Mouse (Mus musculus): ENCODE measurements around the gene Kif21a. TPM values are rescaled to one million over a fixed set of nuclear protein-coding genes. Genes with fewer than 3 reads are reported as not detected.

Gene Kif21a
- polyA plus RNA-seq, 1 experiment from 2014 or later, result 13.2 TPM

DNA sequence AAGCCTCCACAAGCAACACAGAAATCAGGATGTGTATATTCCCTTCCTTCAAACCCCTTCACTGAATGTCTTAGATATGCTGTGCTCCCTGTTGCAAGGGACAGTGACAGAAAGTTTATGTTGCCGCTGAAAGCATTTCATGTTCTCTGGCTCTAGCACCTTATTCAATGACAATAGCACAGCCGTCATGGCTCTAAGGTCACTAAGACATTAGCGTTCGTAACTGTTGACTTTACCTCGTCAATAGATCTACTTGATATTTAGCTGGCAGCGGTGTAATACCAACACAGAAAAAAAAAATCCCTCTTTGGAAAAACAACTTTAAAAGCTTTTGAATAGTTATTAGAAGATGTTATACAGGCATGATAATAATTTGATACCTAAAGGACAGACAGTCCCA lies 16.2 kb downstream of the Kif21a start:
- Histone ChIP-seq H3K27ac (replicated peaks; ENCODE audit: low read depth, low read length) (no peak overlapping the region), H3K36me3 (ENCODE audit: control insufficient read depth, insufficient read depth, low read length) (no peaks in the 10 kb centered on the region), H3K9me3 (ENCODE audit: control insufficient read depth, low read length) (peaks cover 6% of the 10 kb centered on the region; the same call in 1 of the 2 replicates), H3K4me3 (ENCODE audit: low read depth, low read length) (no peak overlapping the region), H3K9ac (ENCODE audit: low read depth, low read length) (no peak overlapping the region), H3K4me1 (ENCODE audit: control insufficient read depth, insufficient read depth, low read length) (no peaks in the 10 kb centered on the region), H3K27me3 (replicated peaks; ENCODE audit: control insufficient read depth, insufficient read depth, low read length) (no peaks in the 10 kb centered on the region), H3K4me2 (ENCODE audit: low read depth, low read length) (no peak overlapping the region)
- 80% methylated on average over 6 of the region's 6 CpGs for WGBS
- ATAC-seq (ENCODE audit: low read depth) (no peak), DNase-seq (ENCODE audit: low spot score) (no peak)

DNA sequence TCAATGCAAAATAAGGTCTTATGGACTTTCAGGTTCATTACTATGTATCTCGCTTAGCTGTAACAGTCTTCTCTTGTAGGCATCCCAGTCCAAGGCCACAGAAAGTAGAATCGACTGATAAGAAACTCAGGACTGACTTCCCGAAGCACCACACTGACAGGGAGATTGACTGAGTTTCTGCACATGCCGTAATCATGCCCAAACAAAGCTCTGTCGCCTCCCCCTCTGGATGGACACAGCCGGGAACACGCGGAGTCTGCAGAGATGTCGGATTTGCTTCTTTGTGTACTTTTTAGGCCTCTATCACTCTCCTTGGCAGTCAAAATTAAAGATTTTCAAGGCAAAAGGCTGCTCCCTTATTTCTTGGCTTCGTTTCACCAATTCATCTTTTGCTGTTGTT lies 20.8 kb downstream of the Kif21a start:
- Histone ChIP-seq H3K36me3 (ENCODE audit: control insufficient read depth, insufficient read depth, low read length) (no peaks in the 10 kb centered on the region), H3K9me3 (ENCODE audit: control insufficient read depth, low read length) (peaks cover 6% of the 10 kb centered on the region; the same call in 1 of the 2 replicates), H3K9ac (ENCODE audit: low read depth, low read length) (no peak overlapping the region), H3K4me2 (ENCODE audit: low read depth, low read length) (peak overlapping the region; percentile 1; the same call in 1 of the 2 replicates), H3K27ac (replicated peaks; ENCODE audit: low read depth, low read length) (peak overlapping the region; percentile 28), H3K4me1 (ENCODE audit: control insufficient read depth, insufficient read depth, low read length) (no peaks in the 10 kb centered on the region), H3K4me3 (ENCODE audit: low read depth, low read length) (no peak overlapping the region), H3K27me3 (replicated peaks; ENCODE audit: control insufficient read depth, insufficient read depth, low read length) (no peaks in the 10 kb centered on the region)
- WGBS, result 76% methylated on average over 10 of the region's 10 CpGs
- DNase-seq (ENCODE audit: low spot score), result no peak
- ATAC-seq (ENCODE audit: low read depth), result no peak

DNA sequence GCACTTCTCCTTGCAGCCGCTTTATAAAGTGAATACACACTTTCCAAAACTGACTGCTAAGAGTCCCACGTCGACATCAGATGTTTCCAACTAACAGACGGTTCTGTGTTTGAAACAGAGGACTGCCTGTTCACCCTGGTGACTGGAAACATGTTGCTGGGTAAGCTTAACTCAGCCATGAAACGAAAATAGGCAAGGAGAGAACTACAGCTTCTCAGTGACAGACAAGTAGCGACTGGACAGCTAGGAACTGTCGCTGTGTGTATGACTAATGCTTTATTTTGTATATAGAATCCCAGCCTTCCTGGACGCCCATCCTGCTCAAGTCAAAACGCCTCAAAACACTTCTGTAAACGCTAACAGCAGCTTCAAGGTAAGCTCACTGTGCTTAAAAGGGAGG lies 21.3 kb downstream of the Kif21a start:
- Histone ChIP-seq H3K4me3 (ENCODE audit: low read depth, low read length) (no peak overlapping the region), H3K9me3 (ENCODE audit: control insufficient read depth, low read length) (peaks cover 6% of the 10 kb centered on the region; the same call in 1 of the 2 replicates), H3K4me1 (ENCODE audit: control insufficient read depth, insufficient read depth, low read length) (no peaks in the 10 kb centered on the region), H3K36me3 (ENCODE audit: control insufficient read depth, insufficient read depth, low read length) (no peaks in the 10 kb centered on the region), H3K4me2 (ENCODE audit: low read depth, low read length) (peak overlapping the region; percentile 1; the same call in 1 of the 2 replicates), H3K27me3 (replicated peaks; ENCODE audit: control insufficient read depth, insufficient read depth, low read length) (no peaks in the 10 kb centered on the region), H3K27ac (replicated peaks; ENCODE audit: low read depth, low read length) (peak overlapping the region; percentile 28), H3K9ac (ENCODE audit: low read depth, low read length) (no peak overlapping the region)
- ATAC-seq (ENCODE audit: low read depth), result no peak
- DNase-seq (ENCODE audit: low spot score), result peak; percentile 48
- WGBS, result 39% methylated on average over 10 of the region's 10 CpGs

DNA sequence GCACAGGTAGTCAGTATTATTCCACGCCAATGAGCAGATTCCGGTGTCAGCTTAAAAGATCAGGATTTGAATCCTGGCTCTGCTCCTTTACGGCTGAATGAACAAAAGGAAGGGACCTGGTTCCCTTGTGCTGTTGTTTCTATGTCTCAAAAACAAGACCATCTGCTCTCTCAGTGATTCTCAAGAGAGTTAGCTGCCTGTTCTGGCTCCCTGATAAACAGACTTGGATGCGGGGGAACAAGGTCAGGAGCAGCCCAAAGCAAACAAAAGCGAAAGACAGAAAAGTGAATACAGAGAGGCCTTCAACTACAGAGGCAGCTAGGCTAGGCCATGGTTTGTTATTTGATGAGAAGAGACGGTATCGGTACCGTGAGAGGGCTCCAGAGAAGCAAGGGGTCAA lies 27.5 kb downstream of the Kif21a start:
- no peak overlapping the region for H3K4me2 ChIP-seq (ENCODE audit: low read depth, low read length)
- peaks cover 12% of the 10 kb centered on the region; the same call in 1 of the 2 replicates for H3K4me1 ChIP-seq (ENCODE audit: control insufficient read depth, insufficient read depth, low read length)
- WGBS, result 77% methylated on average over 8 of the region's 8 CpGs
- no peak overlapping the region for H3K27ac ChIP-seq (replicated peaks; ENCODE audit: low read depth, low read length)
- DNase-seq (ENCODE audit: low spot score), result no peak
- H3K4me3 ChIP-seq (ENCODE audit: low read depth, low read length), result no peak overlapping the region
- H3K9ac ChIP-seq (ENCODE audit: low read depth, low read length), result no peak overlapping the region
- no peaks in the 10 kb centered on the region for H3K27me3 ChIP-seq (replicated peaks; ENCODE audit: control insufficient read depth, insufficient read depth, low read length)
- no peaks in the 10 kb centered on the region for H3K9me3 ChIP-seq (ENCODE audit: control insufficient read depth, low read length)
- ATAC-seq (ENCODE audit: low read depth), result no peak
- H3K36me3 ChIP-seq (ENCODE audit: control insufficient read depth, insufficient read depth, low read length), result no peaks in the 10 kb centered on the region

DNA sequence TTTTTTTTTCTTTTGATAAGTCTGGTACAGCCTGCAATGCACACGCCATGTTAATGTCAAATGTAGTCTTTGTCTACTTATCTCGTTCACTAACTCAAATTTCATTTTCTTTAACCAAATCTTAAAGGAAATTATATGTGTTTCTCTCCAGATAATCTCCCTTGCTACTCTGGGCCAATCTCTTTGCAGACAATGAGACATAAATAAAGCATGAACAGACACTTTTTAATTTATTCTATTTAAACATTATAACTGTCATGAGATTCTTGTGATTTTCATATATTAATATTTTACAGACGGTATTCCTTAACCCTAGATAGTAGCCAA lies 30.9 kb downstream of the Kif21a start:
- Histone ChIP-seq H3K9ac (ENCODE audit: low read depth, low read length) (no peak overlapping the region), H3K9me3 (ENCODE audit: control insufficient read depth, low read length) (no peaks in the 10 kb centered on the region), H3K36me3 (ENCODE audit: control insufficient read depth, insufficient read depth, low read length) (no peaks in the 10 kb centered on the region), H3K4me3 (ENCODE audit: low read depth, low read length) (no peak overlapping the region), H3K27ac (replicated peaks; ENCODE audit: low read depth, low read length) (no peak overlapping the region; the same call in 1 of the 2 replicates), H3K4me1 (ENCODE audit: control insufficient read depth, insufficient read depth, low read length) (peaks cover 13% of the 10 kb centered on the region; the same call in 1 of the 2 replicates), H3K27me3 (replicated peaks; ENCODE audit: control insufficient read depth, insufficient read depth, low read length) (no peaks in the 10 kb centered on the region), H3K4me2 (ENCODE audit: low read depth, low read length) (no peak overlapping the region)
- DNase-seq (ENCODE audit: low spot score) (no peak), ATAC-seq (ENCODE audit: low read depth) (no peak)
- WGBS, result 53% methylated on average over 3 of the region's 3 CpGs

DNA sequence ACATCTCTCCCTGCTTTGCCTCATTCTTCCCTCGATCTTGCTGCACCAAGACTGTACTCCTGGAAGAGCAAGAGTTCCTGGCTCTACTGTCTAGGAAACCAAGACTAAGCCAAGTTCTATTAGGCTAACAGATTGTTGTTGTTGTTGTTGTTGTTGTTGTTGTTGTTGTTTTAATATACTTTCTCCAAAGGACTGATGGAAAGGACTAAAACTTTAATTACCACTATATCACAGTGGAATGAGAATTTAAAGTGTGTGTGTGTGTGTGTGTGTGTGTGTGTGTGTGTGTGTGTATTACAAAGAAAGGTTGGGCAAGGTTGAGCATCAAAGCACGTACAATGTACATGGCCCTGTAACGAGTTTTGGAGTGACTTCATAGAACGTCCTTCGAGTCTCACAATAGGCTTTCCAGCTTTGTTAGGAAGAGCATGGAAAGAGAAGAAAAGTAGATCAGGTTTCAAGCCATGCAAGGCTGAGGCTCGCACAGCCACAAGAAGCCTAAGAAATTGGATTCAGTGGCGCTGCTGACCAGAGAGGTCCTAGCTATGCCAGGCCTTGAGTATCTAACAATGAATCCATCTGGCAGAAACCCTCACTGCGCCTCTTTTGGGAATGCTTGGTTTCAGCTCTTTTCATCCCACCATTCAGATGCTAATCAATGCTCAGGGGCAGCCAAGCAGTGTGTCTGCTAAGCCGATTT lies 31.4 kb downstream of the Kif21a start:
- ATAC-seq (ENCODE audit: low read depth), result peak; percentile 38
- peak overlapping the region; percentile 10; the same call in 1 of the 2 replicates for H3K27ac ChIP-seq (replicated peaks; ENCODE audit: low read depth, low read length)

DNA sequence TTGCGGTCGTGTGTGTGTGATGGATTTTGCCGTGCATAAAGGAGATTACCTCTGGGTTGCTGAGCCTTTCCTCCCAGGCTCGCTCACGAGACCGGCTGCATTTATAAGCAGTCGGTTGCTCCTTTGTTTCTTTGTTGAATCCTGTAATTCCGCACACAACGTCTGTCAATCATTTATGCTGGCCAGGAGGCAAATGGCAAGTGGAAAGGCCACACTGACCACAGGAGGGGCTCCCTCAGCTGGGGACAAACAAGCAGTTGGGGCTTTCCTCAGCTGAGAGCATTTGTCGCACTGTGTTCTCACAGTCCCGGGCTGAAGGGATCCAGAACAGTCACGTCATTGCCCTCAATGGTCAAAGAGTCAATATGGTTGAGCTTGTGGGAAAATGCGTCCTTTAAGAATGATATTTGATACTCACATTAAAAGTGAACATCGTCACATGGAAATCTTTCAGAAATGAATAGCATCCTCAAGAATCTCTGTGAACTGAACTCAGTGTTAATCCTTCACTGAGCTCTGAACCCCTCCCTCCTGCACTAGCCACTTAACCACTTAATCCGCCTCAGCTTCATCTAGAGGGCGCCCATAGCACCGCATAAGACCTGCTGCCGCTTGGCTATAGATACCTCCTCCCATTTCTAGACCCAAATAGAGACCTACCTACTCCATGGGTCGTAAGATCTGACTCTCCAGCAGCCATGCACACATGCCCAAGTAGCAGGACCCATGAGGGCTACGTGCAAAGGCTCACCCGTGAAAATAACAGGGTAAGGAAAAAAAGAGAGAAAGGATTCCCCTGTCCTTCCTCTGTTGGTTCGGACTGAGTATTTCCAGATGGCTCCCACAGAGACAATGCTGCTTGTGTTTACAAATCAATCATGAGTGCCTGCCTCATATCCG lies 32.2 kb downstream of the Kif21a start:
- Histone ChIP-seq H3K9ac (ENCODE audit: low read depth, low read length) (0 out of 2 replicates have a peak overlapping the region, but pooled peaks have one; percentile 9), H3K4me1 (ENCODE audit: control insufficient read depth, insufficient read depth, low read length) (peaks cover 13% of the 10 kb centered on the region; the same call in 1 of the 2 replicates), H3K9me3 (ENCODE audit: control insufficient read depth, low read length) (no peaks in the 10 kb centered on the region), H3K27ac (replicated peaks; ENCODE audit: low read depth, low read length) (peak overlapping the region; percentile 10; the same call in 1 of the 2 replicates), H3K4me3 (ENCODE audit: low read depth, low read length) (no peak overlapping the region), H3K4me2 (ENCODE audit: low read depth, low read length) (peak overlapping the region; percentile 37), H3K36me3 (ENCODE audit: control insufficient read depth, insufficient read depth, low read length) (no peaks in the 10 kb centered on the region), H3K27me3 (replicated peaks; ENCODE audit: control insufficient read depth, insufficient read depth, low read length) (no peaks in the 10 kb centered on the region)
- 35% methylated on average over 23 of the region's 23 CpGs for WGBS
- ATAC-seq (ENCODE audit: low read depth), result peak; percentile 72
- peak; percentile 76 for DNase-seq (ENCODE audit: low spot score)

More for the DNA sequence above, 31.4 kb downstream of the Kif21a start:
- H3K36me3 ChIP-seq (ENCODE audit: control insufficient read depth, insufficient read depth, low read length), result no peaks in the 10 kb centered on the region
- peaks cover 13% of the 10 kb centered on the region; the same call in 1 of the 2 replicates for H3K4me1 ChIP-seq (ENCODE audit: control insufficient read depth, insufficient read depth, low read length)
- no peaks in the 10 kb centered on the region for H3K27me3 ChIP-seq (replicated peaks; ENCODE audit: control insufficient read depth, insufficient read depth, low read length)
- 28% methylated on average over 9 of the region's 9 CpGs for WGBS
- DNase-seq (ENCODE audit: low spot score), result peak; percentile 78
- no peaks in the 10 kb centered on the region for H3K9me3 ChIP-seq (ENCODE audit: control insufficient read depth, low read length)
- H3K4me3 ChIP-seq (ENCODE audit: low read depth, low read length), result no peak overlapping the region
- H3K9ac ChIP-seq (ENCODE audit: low read depth, low read length), result no peak overlapping the region
- peak overlapping the region; percentile 37 for H3K4me2 ChIP-seq (ENCODE audit: low read depth, low read length)

DNA sequence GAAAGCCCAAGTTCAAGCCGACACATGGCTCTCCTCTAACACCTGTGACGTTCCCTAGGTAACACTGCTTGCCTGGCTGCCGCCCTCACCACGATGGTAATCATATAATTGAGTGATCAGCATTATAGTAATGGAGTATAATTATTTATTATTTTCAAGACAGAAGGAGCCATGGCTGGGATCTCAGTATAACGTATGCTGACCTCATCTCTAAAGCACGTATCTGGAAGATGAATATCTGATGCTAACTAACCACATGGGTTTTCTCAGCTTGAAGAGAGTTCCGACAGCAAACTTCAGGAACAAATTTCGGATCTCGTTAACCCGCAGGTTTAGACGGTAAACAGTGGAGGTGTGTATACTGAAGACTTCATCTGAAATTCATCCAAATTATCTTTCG lies 33.4 kb downstream of the Kif21a start:
- H3K27ac ChIP-seq (replicated peaks; ENCODE audit: low read depth, low read length), result no peak overlapping the region
- WGBS, result 67% methylated on average over 12 of the region's 12 CpGs
- H3K9ac ChIP-seq (ENCODE audit: low read depth, low read length), result no peak overlapping the region
- DNase-seq (ENCODE audit: low spot score), result no peak
- no peak for ATAC-seq (ENCODE audit: low read depth)
- no peak overlapping the region for H3K4me2 ChIP-seq (ENCODE audit: low read depth, low read length)
- H3K4me1 ChIP-seq (ENCODE audit: control insufficient read depth, insufficient read depth, low read length), result peaks cover 13% of the 10 kb centered on the region; the same call in 1 of the 2 replicates
- no peaks in the 10 kb centered on the region for H3K27me3 ChIP-seq (replicated peaks; ENCODE audit: control insufficient read depth, insufficient read depth, low read length)
- no peaks in the 10 kb centered on the region for H3K36me3 ChIP-seq (ENCODE audit: control insufficient read depth, insufficient read depth, low read length)
- no peak overlapping the region for H3K4me3 ChIP-seq (ENCODE audit: low read depth, low read length)
- no peaks in the 10 kb centered on the region for H3K9me3 ChIP-seq (ENCODE audit: control insufficient read depth, low read length)
